Mouse (Mus musculus): ENCODE results near the gene Ciita.

Gene Ciita

DNA sequence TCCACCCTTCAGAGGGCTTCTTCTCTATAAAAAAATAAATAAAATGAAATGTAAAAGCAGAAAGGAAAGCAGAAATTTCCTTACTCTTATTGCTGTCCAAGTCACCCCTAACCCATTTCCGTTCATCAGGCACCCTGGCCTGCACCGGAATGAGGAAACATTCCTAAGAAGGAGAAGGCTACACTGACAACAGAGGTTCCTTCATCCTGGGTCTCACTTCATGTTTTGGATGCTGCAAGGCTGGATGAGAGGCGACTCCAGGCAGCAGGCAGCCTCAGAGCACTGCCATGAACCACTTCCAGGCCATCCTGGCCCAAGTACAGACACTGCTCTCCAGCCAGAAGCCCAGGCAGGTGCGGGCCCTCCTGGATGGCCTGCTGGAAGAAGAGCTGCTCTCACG lies at the start of gene Ciita:
Ciita (plus strand) TSS at position 203 of the 400 bp plus-strand sequence.
- DNase-seq (ENCODE audit: low read depth, low spot score), result no peak

DNA sequence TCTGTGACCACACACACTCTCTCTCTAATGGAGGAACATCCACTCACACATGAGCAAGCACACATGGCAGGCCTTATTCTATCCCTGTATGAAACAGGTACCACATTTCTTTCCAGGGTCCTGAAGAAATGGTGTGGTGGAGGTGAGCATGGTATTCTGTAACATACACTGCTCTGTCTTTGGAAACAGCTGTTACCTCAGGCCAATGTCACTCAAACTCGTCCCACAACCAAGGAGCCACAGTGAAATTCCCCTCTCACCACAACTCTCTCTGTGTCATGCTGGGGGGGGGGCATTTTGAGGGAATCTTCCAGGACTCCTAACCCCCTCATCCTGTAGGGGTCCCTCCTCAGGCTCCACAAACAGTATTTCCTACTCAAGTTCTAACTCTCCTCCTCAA lies 47.9 kb upstream of the Ciita start:
- no peak for DNase-seq (ENCODE audit: low read depth, low spot score)

DNA sequence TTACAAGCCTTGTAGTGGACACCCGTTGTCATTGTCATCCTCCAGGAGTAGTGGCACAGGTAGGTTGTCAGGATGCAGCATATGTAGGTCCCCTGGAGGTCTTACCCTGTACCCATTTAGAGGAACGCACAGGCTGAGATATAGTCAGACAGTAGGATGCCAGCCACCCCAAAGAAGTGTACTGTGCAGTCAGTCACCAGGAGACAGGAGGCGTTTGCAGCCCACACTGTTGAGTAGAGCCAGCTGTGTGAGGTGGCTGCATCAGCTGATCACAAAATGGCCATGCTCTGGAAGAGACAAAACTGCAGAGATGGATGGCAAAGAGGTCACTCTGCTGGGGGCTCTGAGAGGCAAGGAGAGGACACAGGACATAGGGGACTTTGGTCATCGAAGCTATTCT lies 47.5 kb upstream of the Ciita start:
- no peak for DNase-seq (ENCODE audit: low read depth, low spot score)

DNA sequence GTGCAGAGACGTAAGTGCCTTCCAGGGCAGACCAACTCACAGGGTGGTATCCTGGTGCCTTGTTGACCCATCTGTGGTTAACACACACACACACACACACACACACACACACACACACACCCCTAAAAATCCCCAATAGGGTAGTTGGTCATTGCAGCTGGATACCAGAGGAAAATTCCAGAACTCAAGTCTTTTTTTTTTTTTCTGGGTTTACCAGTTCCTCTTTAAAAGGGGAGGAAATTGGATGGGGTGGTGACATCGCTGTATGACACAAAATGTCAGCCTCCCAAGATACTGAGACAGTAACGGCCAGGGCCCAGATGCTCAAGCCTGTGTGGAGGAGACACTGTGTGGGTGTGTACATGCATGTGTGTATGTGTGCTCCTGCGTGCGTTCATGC lies 46.5 kb upstream of the Ciita start:
- no peak for DNase-seq (ENCODE audit: low read depth, low spot score)

DNA sequence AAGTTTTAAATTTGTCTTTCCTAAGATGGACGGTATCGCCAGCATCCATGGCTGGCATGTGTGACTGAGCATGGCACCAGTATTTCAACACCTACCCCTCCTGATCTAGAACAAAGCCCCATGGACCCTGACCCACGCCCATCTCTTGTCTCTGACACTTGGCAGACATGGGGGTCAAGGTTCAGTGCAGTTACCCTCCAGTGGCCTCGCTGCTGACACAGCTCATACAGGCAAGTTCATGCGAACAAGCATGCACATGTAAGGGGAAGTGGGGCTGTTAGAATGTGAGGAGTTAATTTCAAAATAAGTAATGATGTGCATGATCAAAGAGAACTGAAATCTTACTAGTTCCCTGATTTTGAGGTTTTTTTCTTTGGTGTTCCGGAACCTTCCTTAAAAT lies 43.7 kb upstream of the Ciita start:
- DNase-seq (ENCODE audit: low read depth, low spot score), result no peak

DNA sequence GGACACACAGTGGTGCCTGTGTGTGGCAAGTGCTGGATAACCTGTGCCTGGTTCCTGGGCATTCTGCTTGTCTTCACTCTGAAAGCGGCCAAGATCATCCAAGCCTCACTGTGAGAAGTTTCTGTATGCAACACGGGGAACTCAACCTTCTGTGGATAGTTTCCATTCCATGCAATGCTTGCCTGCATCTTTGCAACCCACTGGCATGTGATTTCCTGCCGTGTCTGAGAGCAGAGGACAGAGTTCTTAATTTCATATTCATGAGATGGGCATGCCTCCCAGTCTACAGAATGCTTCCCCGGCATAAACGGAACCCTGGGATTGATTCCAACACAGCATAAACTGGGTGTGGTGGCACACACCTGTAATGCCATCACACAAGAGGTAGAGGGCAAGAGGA lies 41.8 kb upstream of the Ciita start:
- DNase-seq (ENCODE audit: low read depth, low spot score), result no peak

DNA sequence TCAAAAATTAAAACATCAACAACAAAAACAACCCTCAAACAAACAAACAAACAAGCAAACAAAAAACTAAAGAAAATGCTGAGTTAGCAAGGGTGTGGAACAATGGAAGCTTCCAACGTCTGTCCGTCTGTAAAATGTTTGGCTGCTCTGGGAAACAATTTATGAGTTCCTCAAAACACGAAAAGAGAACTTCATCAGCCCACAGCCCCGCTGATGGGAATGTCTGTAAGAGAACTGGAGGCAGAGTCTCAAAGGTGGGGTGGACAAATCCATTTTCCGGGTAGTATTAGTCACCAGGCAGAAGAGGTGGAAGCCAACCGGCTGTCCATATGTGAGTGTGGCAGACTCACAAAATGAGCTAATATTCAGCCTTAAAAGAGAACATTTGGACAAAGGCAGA lies 38.5 kb upstream of the Ciita start:
- DNase-seq (ENCODE audit: low read depth, low spot score), result no peak

DNA sequence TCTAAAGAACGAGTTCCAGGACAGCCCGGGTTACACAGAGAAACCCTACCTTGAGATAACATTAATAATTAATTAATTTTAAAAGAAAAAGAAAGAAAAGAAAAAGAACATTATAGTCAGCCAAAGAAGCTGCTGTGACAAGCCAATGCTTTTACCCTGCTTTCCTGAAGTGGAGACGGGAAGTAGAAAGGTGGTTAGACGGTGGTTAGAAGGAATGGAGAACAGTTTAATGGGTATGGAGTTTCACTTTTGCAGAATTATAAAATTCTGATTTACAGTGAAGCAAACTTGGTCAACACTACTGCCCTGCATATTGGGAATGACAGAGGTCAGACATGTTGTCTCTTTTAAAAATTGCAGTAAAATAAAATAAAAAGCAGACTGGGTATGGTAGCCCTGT lies 38.1 kb upstream of the Ciita start:
- no peak for DNase-seq (ENCODE audit: low read depth, low spot score)

DNA sequence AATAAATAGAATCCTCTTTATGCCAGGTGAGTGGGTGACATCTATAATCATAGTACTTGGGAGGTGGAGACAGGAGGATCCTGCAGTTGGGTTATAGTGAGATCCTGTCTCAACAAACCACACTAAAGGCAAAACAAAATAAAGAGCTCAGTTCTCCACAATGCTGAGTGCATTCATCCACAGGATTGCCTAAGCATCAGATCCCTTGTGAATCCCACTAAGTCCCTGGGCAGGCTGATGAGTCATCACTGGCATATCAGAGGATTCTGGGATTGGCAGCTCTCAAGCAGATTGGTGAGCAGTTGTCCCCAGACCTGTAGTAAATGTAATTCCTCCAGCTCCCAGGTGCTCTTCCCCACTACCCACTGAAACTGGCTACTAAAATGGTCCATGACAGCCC lies 36.1 kb upstream of the Ciita start:
- DNase-seq (ENCODE audit: low read depth, low spot score), result no peak

DNA sequence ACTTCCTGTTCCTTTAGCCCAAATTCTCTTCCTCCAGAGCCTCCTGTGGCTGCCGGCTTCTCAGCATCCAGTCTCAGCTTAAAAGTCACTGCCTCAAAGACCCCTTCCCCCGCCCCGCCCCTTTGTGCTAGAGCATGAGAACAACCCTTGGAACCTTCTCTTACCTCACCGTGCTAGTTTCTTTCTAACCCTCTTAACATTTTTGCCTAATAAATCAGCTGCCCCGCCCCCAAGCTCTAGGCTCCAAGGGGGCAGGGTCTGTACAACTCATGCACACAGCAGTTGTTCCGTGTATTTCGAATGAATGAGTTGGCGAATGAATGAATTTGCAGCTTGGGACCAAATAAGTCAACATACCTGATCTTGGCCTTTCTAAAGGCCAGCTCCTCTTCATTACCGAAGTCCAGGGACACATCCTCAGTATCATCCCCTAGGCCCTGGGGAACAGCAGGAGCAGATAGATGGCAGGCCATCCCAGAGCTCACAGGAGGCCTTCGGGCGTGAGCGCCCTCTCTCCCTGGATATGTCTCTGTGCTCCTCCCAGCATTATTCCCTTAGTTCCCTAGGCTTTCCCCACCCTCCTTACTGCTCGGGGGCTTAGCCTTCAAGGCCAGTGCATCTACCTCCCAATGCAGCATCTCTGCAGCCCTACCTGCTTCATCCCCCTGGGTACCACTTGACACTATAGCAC lies 33.1 kb upstream of the Ciita start:
- peak; percentile 9 for DNase-seq (ENCODE audit: low read depth, low spot score)

DNA sequence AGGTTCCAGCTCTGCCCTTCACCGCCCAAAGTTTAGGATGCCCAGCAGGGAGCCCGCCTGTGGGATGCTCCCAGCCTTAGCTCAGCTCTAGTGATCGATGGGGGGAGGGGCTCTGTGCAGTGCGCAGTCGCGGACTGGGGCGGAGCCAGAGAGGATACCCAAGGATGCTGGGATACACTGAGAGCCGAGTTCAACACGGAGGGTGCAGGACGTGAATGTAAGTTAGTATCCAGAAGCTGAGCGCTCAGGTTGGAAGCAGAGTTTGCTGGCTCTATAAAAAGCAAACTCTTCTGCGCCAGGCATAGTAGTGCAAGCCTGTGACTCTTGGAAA lies 32.6 kb upstream of the Ciita start, which contains the start of gene Tvp23a:
Tvp23a (minus strand) TSS at position 99 of the 331 bp plus-strand sequence.
- DNase-seq (ENCODE audit: low read depth, low spot score), result peak; percentile 72

DNA sequence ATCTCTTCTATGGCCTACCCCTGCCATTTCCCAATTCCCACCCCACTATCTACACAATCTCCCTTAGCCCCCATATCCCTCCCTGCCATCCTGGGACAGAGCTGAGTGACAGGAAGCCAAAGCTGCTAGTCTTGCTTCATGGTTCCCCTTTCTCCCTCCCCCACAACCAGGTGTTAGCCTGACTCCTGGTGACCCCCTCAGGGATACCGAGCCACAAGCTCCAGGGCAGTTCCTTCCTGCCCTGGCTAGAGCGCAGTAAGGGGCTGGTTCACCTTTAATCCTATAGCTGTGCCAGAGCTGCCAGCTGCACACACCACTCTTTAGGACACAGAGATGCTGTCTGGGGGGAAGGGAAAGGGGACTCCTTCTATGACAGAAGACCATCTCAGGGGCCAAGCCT lies 32.1 kb upstream of the Ciita start:
- DNase-seq (ENCODE audit: low read depth, low spot score), result no peak

DNA sequence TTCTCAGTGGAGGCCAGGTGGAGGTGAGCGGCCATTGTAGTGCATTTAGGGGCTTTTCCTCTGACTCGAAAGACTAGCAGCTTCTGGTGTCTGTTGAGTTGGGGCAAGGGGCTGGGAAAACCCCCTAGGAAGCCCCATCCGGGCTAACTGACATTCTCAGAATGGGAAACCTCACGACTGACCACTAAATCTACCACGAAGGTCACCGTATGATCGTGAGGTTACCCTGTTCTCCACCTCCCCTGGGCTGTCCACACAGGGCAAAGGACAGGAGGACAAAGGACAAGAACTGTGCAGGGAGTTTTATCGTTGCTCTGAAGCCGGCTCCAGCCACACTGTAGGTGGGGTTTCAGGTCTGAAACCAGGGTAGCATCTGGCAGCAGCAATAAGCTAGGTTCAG lies 30.9 kb upstream of the Ciita start:
- no peak for DNase-seq (ENCODE audit: low read depth, low spot score)

DNA sequence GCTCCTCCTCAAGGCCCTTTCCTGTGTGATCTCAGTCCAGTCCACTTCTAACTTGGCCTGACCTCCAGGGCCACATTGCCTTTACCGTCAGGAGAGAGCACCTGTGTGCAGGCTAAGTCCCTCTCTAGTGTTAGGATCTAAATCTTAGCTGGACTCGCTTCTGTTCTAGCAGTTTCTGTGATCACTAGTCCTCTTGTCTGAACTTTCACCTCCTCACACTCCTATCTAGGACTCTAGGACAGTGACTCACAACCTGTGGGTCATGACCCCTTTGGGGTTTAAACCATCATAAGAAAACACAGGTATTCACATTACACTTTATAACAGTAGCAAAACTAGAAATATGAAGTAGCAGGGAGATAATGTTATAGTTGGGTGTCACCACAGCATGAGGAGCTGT lies 28.0 kb upstream of the Ciita start:
- no peak for DNase-seq (ENCODE audit: low read depth, low spot score)

DNA sequence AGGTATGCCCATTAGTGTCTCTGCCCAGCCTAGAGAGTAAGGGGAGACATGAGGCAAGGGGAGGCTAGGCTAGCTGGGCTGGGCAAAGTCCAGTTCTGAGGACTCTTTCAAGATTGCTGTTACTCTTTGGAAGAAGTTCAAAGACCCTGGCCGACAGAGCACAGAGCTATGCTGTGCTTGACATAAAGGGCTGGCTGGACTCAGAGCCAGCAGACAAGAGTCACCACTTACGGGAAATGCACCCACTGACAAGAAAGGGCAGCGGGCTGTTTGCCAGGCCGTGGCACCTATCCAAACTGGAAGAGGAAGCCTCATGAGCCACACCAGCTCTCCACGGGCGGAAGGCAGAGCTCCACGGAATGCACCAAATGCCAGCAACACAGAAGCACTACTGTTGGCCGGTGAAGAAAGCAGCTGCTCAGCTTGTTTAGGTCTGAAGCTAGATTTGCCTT lies 27.4 kb upstream of the Ciita start:
- DNase-seq (ENCODE audit: low read depth, low spot score), result no peak

DNA sequence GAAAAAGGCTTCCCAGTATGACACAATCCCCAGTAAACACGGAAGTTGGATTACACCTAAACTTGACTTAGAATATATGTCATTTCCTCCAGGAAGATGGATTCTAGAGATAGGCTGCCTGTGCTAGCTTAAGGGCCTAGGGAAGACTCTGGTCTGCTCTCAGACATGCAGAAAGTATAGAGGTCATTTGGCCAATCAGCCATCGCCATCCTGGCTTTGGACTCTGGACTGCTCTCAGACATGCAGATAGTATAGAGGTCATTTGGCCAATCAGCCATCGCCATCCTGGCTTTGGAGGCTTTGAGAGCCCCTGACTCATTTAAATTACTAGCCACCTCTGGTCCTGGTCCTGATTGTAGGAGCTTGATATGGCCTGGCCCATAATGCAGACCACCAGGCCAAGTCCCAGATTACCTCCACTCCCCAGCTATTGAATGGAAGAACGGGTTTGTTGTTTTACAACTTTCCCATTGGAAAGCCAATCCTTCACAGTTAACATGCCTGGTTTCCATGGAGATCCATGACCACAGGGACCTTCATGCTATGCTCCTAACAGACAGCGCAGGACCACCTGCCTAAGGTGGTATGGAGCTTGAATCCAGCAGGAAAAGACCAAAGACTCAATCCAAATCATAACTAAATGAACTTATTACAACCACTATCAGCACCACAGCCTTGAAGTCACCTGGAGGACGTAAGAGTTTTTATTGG lies 25.8 kb upstream of the Ciita start:
- no peak for DNase-seq (ENCODE audit: low read depth, low spot score)

DNA sequence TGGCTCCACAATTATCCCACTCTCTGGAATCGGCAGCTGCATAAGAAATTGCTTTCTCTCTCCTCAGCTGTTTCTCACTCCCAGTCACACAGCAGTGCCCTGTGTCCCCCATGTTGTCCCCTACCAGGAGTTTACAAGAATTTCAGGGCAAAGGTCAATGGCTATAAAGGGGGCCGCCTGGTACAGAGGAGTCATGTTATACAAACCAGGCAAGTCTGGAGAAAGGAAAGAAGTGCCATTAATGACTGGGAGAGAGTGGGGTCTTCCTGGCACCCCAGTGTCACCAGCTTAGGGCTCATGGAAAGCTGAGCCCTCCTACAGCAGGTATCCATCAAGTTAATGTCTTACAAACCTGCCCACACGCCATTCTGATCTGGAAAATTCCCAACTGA lies 25.3 kb upstream of the Ciita start:
- no peak for DNase-seq (ENCODE audit: low read depth, low spot score)

DNA sequence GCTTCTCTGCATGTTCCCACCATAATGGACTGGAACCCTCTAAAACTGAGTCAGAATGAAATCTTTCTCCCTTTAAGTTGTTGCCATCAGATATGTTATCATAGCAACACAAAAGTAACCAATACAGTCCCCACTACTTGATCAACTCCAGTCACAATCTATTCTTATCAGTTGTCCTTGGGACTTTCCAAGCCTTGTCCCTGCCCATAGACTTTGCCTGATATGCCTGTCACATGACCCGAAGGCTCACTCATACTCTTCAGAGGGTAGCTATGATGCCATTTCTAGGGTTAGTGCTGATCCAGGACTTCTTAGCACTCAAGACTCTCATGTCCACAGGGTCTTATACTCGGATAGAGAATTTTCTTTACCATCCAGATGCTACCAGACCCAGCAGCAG lies 19.7 kb upstream of the Ciita start:
- DNase-seq (ENCODE audit: low read depth, low spot score), result no peak

DNA sequence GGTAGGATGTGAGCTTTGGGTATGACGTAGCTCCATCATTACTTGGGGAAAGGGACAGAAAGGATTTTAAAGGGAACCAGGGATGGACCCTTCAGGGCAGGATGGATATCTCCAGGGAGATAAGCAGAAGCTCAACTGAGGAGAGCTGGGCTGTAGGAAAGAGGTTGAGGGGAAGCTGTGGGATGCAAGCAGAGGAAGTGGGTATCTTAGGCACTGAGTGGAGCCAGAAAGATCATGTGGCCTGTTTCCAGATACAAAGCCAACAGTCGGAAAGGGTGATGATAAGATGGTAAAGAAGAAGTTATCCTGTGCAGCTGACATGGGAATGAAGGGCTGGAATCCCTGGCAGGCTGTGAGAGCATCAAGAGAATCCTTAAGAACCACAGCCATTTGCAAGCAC lies 18.7 kb upstream of the Ciita start:
- DNase-seq (ENCODE audit: low read depth, low spot score), result no peak

DNA sequence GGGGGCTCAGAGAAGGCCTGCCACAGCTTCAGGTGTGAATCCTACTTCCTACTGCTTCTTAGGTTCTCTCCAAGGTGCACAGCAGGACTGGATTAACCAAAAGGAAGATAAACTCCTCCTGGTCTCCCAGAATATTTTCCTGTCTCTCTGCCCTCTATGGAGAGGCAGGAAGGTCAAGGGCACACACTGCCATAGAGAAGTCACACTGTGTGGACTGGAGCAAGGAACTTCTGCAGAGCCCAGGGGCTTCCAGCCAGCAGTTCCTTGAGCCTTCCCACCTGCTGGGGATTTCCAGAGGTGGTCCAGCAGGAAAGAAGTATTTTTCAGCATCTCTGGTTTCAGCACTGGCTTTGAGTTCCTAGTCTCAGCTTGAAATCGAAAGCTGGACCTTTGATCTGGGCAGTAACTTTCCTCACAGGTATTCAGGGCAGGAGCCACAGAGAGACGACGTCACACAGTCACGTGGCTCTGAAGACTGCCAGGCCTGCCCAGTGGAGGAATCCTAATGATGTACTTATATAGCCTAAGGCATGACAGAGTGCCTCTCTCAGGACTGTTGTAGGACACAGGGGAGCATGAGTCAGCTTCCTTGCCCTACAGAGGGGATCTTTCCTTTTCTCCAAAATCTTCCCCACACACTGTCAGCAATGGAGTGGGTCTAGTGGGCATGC lies 14.7 kb upstream of the Ciita start:
- no peak for DNase-seq (ENCODE audit: low read depth, low spot score)

DNA sequence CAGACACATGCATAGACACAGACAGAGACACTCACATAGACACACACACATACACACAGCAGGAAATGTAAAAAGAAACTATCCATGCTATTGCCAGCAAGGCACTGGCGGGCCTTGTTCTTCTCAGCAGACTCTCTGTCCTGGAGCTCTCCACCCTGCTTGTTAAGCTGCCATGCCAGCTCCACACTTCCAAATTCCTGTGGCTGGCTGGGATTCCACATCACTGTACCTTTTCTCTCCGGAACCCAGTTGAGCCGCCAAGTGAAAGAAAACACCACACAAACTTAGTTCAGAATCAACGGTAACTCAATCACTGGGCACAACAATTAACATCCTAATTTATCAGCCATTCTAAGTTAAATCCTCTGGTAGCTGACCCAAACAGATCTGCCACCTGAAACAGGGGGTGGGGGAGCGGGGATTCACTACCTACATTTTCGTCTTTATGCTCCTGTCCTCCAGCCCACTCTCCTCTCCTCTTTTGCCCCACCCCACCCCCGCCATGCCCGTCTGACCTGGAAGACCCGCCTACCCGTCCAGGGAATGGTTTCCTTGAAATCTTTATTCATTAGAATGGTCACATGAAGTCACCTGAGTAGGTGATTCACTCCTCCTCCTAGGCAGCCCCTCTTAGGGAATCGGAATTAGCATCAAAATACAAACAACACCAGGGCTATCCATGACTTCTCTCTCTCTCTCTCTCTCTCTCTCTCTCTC lies 12.3 kb upstream of the Ciita start:
- DNase-seq (ENCODE audit: low read depth, low spot score), result no peak

DNA sequence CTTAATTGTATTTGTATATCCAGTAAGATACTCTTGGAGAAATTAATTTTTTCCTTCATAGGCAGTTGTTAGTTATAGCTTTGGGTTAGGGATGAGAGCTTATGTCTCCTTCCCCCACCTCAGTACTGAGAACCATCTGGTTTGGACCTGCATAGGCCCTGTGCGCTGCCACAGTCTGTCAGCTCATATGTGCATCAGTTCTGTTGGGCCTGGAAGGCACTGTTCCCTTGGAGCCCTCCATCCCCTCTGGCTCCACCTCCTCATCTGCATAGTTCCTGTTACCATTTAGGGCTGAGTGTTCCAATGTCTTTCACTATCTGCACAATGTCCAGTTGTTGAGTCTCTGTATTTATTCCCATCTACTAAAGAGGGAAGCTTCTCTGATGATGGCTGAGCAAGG lies 11.7 kb upstream of the Ciita start:
- DNase-seq (ENCODE audit: low read depth, low spot score), result no peak

Data from retina, adult 2 months (tissue).